Mouse (Mus musculus) heart, postnatal 0 days (tissue): ENCODE results near the gene Ppp3cb. TPM values are rescaled to one million over a fixed set of nuclear protein-coding genes. Genes with fewer than 3 reads are reported as not detected.

Experiments used
- ATAC-seq: fragments of 200-750 bp; cut with Nextera tagmentation; 2 replicates; pipeline ENCODE4 v1.8.0; 2017; ENCODE audit warnings: low read depth, moderate number of reproducible peaks, moderate library complexity; ENCODE audit not compliant: insufficient read depth
- DNase-seq: peaks from one replicate; pipeline ENCODE4 v3.0.0-alpha.2; 2016; ENCODE audit warnings: low spot score
- H3K27ac ChIP-seq: fragments of 300-500 bp; sonication (generic); 2 replicates; pipeline ENCODE4 v1.5.1; 2014; ENCODE audit warnings: low read depth, mild to moderate bottlenecking
- H3K27me3 ChIP-seq: fragments of 300-500 bp; sonication (generic); 2 replicates; pipeline ENCODE4 v1.6.1; 2014; ENCODE audit warnings: low read length, mixed read lengths; ENCODE audit not compliant: control insufficient read depth, insufficient read depth
- H3K36me3 ChIP-seq: fragments of 300-500 bp; sonication (generic); replicated peaks from 2 replicates; pipeline ENCODE4 v1.6.1; 2014; ENCODE audit warnings: low read length, mixed read lengths; ENCODE audit not compliant: control insufficient read depth, insufficient read depth
- H3K4me1 ChIP-seq: fragments of 300-500 bp; sonication (generic); 2 replicates; pipeline ENCODE4 v1.6.1; 2014; ENCODE audit warnings: antibody characterized with exemption; ENCODE audit not compliant: control insufficient read depth, insufficient read depth
- H3K4me2 ChIP-seq: fragments of 300-500 bp; sonication (generic); 2 replicates; pipeline ENCODE4 v1.6.1; 2014; ENCODE audit warnings: low read depth, mild to moderate bottlenecking, low read length, moderate library complexity
- H3K4me3 ChIP-seq: fragments of 300-500 bp; sonication (generic); 2 replicates; pipeline ENCODE4 v1.5.1; 2014; ENCODE audit warnings: low read depth, low read length
- H3K9ac ChIP-seq: fragments of 300-500 bp; sonication (generic); replicated peaks from 2 replicates; pipeline ENCODE4 v1.6.1; 2014; ENCODE audit warnings: low read depth, low read length, mixed read lengths
- H3K9me3 ChIP-seq: fragments of 300-500 bp; sonication (generic); replicated peaks from 2 replicates; pipeline ENCODE4 v1.6.1; 2016; ENCODE audit warnings: low read length; ENCODE audit not compliant: control insufficient read depth
- CTCF ChIP-seq: IDR thresholded peaks from 2 replicates; pipeline ENCODE4 v1.5.1; 2016; ENCODE audit warnings: antibody characterized with exemption, control low read depth, low read depth
- EP300 ChIP-seq: IDR thresholded peaks from 2 replicates; pipeline ENCODE4 v1.6.1; 2016; ENCODE audit warnings: antibody characterized with exemption, low read depth
- WGBS: fragments of 180-500 bp; shearing (Covaris S2); extraction: QIAGEN DNeasy Blood & Tissue Kit; methylation state at CpG from one replicate; pipeline ENCODE4 v1.1.7; 2014; 5-methylcytosine and 5-hydroxymethylcytosine counted together
- polyA plus RNA-seq: library from polyadenylated mRNA; unstranded; fragments of >200 nt; fragmentation: Nextera tagmentation; extraction: Ambion mirVana; gene quantifications from 2 replicates; pipeline ENCODE4 v1.2.1, GENCODE M21; 2015
- total RNA-seq: library from RNA; depleted of rRNA; stranded (reverse); fragments of >200 nt; gene quantifications from 2 replicates; pipeline ENCODE4 v1.2.3, GENCODE M21; 2014; ENCODE audit warnings: low replicate concordance

Gene Ppp3cb
- total and polyA plus RNA-seq, 2 experiments from 2014 or later: 25.5 to 27.1 TPM

DNA sequence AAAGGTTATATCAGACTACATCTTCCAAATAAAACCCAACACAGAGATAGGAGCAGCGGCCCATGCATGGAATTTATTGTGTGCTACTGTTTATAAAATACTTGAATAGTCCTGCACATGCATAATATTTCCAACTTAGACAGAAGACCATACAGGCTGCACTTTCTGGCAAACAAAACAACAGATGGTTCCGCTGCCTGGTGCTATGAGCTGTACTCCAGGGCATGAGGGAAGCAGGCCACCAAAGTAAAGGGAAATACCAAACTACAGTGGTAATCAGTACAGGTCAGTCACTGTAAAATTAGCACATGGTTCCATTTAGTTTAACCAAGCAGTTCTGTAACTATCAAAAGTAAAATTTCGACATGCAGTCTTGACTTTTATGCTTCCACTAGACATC, 46.4 kb downstream of the Ppp3cb start:
- Histone ChIP-seq H3K27ac (no peak overlapping the region), H3K27me3 (no peaks in the 10 kb centered on the region), H3K9me3 (no peaks in the 10 kb centered on the region), H3K9ac (no peak overlapping the region), H3K36me3 (peaks cover 43% of the 10 kb centered on the region), H3K4me3 (no peak overlapping the region), H3K4me2 (no peak overlapping the region), H3K4me1 (no peaks in the 10 kb centered on the region)
- ATAC-seq (no peak), DNase-seq (no peak)
- TF ChIP-seq CTCF (no peak), EP300 (no peak)
- 86% methylated on average over 3 of the region's 3 CpGs for WGBS

DNA sequence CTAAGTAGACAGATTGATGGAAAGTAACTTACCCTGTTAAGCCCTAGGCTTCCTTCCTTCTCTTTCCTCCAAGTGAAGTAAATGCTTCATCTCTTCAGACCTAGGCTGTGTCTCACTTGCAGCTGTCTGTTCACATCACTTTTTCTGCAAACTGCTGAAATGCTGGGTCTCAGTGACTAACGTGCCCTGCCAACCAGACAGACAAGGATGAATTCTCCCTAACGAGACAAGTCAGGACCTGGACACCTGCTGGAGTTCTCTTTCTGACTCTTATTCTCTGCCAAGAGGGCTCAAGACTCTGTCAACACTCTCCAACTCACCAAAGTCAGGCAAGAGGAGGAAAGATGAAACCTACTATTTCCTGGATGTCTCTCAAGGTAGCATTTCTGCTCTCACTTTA, 49.8 kb downstream of the Ppp3cb start, which contains the start of gene Mss51:
Gene Mss51, minus strand, starts transcription at position 299 of the 400 bp plus-strand sequence.
- H3K36me3 ChIP-seq: peaks cover 52% of the 10 kb centered on the region

DNA sequence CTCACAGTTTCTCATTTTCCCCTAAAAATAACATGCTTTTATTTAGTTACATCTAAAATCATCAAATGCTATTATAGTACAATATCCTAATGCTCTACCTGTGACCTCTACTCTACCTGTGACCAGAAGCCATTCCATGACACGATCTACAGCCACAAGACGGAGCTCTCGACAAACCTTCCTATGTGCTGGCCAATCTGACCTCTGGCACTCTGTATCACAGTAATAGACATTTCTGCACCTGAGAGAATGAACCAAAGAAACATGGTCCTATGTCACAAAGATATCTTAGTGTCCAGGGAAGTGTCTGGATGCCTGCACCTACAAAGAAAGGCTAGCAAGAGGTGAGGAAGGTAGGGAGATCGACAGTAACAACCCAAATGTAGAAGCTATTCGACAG, 60.3 kb downstream of the Ppp3cb start:
- H3K36me3 ChIP-seq: peaks cover 13% of the 10 kb centered on the region
- no peaks in the 10 kb centered on the region for H3K4me1 ChIP-seq
- H3K9me3 ChIP-seq: no peaks in the 10 kb centered on the region
- no peak overlapping the region for H3K4me3 ChIP-seq
- no peak overlapping the region for H3K27ac ChIP-seq
- TF ChIP-seq EP300 (no peak), CTCF (no peak)
- ATAC-seq: no peak
- H3K9ac ChIP-seq: no peak overlapping the region
- no peak overlapping the region for H3K4me2 ChIP-seq
- 92% methylated on average over 5 of the region's 5 CpGs for WGBS
- no peak for DNase-seq
- no peaks in the 10 kb centered on the region for H3K27me3 ChIP-seq

More for the DNA sequence above, 49.8 kb downstream of the Ppp3cb start, which contains the start of gene Mss51:
- H3K27me3 ChIP-seq: no peaks in the 10 kb centered on the region
- no peaks in the 10 kb centered on the region for H3K4me1 ChIP-seq
- no peak within 1 kb of the TSS for H3K27ac ChIP-seq
- no peaks in the 10 kb centered on the region for H3K9me3 ChIP-seq
- 54% methylated on average over 2 of the region's 2 CpGs for WGBS
- no peak within 1 kb of the TSS for H3K4me2 ChIP-seq
- H3K9ac ChIP-seq: no peak within 1 kb of the TSS
- H3K4me3 ChIP-seq: no peak within 1 kb of the TSS
- TF ChIP-seq CTCF (no peak), EP300 (no peak)
- ATAC-seq (no peak), DNase-seq (no peak)

DNA sequence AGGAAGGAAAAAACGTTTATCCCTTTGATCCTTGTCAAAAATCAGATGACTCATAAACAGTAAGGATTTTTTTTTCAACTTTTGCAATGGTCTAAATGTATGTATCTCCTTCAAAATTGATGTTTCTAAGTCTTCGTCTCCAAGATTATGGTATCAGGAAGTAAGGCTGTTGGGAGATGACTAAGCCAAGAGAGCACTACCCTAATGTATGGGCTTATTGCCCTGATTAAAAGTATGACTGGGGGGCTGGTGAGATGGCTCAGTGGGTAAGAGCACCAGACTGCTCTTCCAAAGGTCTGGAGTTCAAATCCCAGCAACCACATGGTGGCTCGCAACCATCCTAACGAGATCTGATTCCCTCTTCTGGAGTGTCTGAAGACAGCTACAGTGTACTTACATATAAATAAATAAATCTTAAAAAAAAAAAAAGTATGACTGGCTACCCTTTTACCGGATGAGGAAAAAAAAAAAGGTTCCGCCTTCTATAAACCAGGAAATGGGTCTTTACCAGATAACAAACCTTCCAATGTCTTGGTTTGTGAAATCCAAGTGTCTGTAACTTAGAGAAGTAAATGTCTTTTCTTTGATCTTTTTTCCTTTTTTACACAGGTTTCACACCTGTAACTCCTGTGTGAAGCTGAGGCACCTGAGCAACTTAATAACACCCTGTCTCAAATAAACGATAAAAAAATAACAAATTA, 64.2 kb downstream of the Ppp3cb start:
- no peaks in the 10 kb centered on the region for H3K9me3 ChIP-seq
- H3K9ac ChIP-seq: no peak overlapping the region
- ATAC-seq (no peak), DNase-seq (no peak)
- no peak for TF ChIP-seq CTCF
- no peak for TF ChIP-seq EP300
- H3K4me3 ChIP-seq: no peak overlapping the region
- H3K4me1 ChIP-seq: peaks cover 15% of the 10 kb centered on the region
- H3K36me3 ChIP-seq: peaks cover 13% of the 10 kb centered on the region
- H3K4me2 ChIP-seq: no peak overlapping the region
- WGBS: 87% methylated on average over 7 of the region's 7 CpGs
- H3K27ac ChIP-seq: no peak overlapping the region
- H3K27me3 ChIP-seq: no peaks in the 10 kb centered on the region

DNA sequence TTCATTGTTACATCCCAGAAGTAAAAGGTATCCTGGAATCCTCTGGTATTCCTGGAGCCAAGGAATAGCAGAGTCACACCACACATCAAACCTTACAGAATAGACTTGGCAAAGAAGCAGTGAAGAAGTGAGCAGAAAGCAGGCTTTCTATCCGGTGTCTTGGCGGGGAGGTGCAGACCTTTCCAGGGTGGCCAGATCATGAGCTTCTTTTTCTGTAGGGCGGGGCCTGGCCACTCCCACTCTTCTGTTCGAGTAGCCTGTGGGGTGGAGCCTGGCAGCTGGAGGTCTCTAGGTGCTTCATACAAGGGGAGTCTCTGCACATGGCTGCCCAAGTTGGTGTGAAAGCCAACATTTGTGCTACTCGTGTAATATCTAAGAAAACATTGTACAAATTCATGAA, 65.2 kb downstream of the Ppp3cb start:
- no peaks in the 10 kb centered on the region for H3K9me3 ChIP-seq
- H3K4me1 ChIP-seq: peaks cover 20% of the 10 kb centered on the region
- ATAC-seq: no peak
- H3K36me3 ChIP-seq: peaks cover 13% of the 10 kb centered on the region
- H3K9ac ChIP-seq: no peak overlapping the region
- no peak overlapping the region for H3K4me2 ChIP-seq
- DNase-seq: no peak
- H3K4me3 ChIP-seq: no peak overlapping the region
- WGBS: 32% methylated on average over 5 of the region's 5 CpGs
- H3K27me3 ChIP-seq: no peaks in the 10 kb centered on the region
- TF ChIP-seq EP300 (no peak), CTCF (no peak)
- H3K27ac ChIP-seq: no peak overlapping the region

DNA sequence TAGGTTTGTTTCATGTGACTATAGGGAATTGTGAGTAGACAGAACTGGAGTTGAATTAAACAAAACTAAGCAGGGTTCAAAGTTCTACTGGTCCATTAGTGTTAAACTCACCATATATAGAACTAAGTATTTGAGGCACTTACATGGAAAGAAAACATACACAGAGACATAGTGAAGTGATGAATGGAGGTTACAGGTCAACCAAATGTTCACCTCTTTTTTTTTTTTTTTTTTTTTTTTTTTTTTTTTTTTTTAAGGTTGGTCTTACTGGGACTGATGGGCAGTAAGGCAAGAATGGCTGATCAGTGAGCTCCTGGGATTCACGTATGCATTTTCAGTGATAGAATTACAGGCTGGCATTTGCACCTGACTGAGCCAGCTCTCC, 66.2 kb downstream of the Ppp3cb start:
- ATAC-seq (peak; percentile 6; the same call in 1 of the 2 replicates), DNase-seq (no peak)
- Histone ChIP-seq H3K4me1 (peaks cover 20% of the 10 kb centered on the region), H3K27me3 (no peaks in the 10 kb centered on the region), H3K9me3 (no peaks in the 10 kb centered on the region), H3K27ac (peak overlapping the region; percentile 79; the same call in 1 of the 2 replicates), H3K36me3 (peaks cover 19% of the 10 kb centered on the region), H3K4me3 (peak overlapping the region; percentile 83), H3K9ac (peak overlapping the region; percentile 73; the same call in 1 of the 2 replicates), H3K4me2 (peak overlapping the region; percentile 97)
- WGBS: 76% methylated on average over 1 of the region's 1 CpGs
- TF ChIP-seq EP300: no peak
